Mouse (Mus musculus) midbrain, embryonic 14.5 days (tissue): Measurements from ENCODE around the gene Olfr631. TPM values are rescaled to one million over a fixed set of nuclear protein-coding genes. Genes with fewer than 3 reads are reported as not detected.
"Not testable (repeated sequence)": the region's sequence is repeated elsewhere in the genome, so short reads cannot be mapped to it uniquely, and the experiment has no call there.

ENCODE experiments used
- ATAC-seq: fragments of 200-750 bp; cut with Nextera tagmentation; 2 replicates; pipeline ENCODE4 v1.8.0; 2017; ENCODE audit warnings: moderate number of reproducible peaks, moderate library complexity; ENCODE audit not compliant: low FRiP score, low TSS enrichment
- DNase-seq: peaks from one replicate; pipeline ENCODE4 v3.0.0-alpha.2; 2015
- H3K27ac ChIP-seq: fragments of 300-500 bp; sonication (generic); replicated peaks from 2 replicates; pipeline ENCODE4 v1.5.1; 2014; ENCODE audit warnings: mild to moderate bottlenecking, low read depth, low read length, moderate library complexity
- H3K27me3 ChIP-seq: fragments of 300-500 bp; sonication (generic); 2 replicates; pipeline ENCODE4 v1.6.1; 2014; ENCODE audit warnings: low read length, control low read depth, mixed read lengths; ENCODE audit not compliant: control insufficient read depth, insufficient read depth
- H3K36me3 ChIP-seq: fragments of 300-500 bp; sonication (generic); 2 replicates; pipeline ENCODE4 v1.6.1; 2014; ENCODE audit warnings: low read length, control low read depth; ENCODE audit not compliant: control insufficient read depth, insufficient read depth
- H3K4me1 ChIP-seq: fragments of 300-500 bp; sonication (generic); 2 replicates; pipeline ENCODE4 v1.6.1; 2014; ENCODE audit warnings: mild to moderate bottlenecking, antibody characterized with exemption, low read length, control low read depth; ENCODE audit not compliant: control insufficient read depth, insufficient read depth
- H3K4me2 ChIP-seq: fragments of 300-500 bp; sonication (generic); 2 replicates; pipeline ENCODE4 v1.6.1; 2014; ENCODE audit warnings: mild to moderate bottlenecking, low read length, moderate library complexity
- H3K4me3 ChIP-seq: fragments of 300-500 bp; sonication (generic); replicated peaks from 2 replicates; pipeline ENCODE4 v1.5.1; 2014; ENCODE audit warnings: low read depth, low read length
- H3K9ac ChIP-seq: fragments of 300-500 bp; sonication (generic); replicated peaks from 2 replicates; pipeline ENCODE4 v1.6.1; 2014; ENCODE audit warnings: mild to moderate bottlenecking, low read length, moderate library complexity
- H3K9me3 ChIP-seq: fragments of 300-500 bp; sonication (generic); 2 replicates; pipeline ENCODE4 v1.6.1; 2016; ENCODE audit warnings: low read length, control low read depth, mixed read lengths; ENCODE audit not compliant: control insufficient read depth
- whole genome bisulfite sequencing: fragments of 180-500 bp; shearing (Covaris S2); extraction: QIAGEN DNeasy Blood & Tissue Kit; methylation state at CpG from one replicate; pipeline ENCODE4 v1.1.7; 2014; 5-methylcytosine and 5-hydroxymethylcytosine counted together
- polyA plus RNA-seq: library from polyadenylated mRNA; unstranded; fragments of >200 nt; fragmentation: Nextera tagmentation; extraction: Ambion mirVana; gene quantifications from 2 replicates; pipeline ENCODE4 v1.2.1, GENCODE M21; 2014

Gene Olfr631
- polyA plus RNA-seq, 1 experiment from 2014 or later: not detected

DNA sequence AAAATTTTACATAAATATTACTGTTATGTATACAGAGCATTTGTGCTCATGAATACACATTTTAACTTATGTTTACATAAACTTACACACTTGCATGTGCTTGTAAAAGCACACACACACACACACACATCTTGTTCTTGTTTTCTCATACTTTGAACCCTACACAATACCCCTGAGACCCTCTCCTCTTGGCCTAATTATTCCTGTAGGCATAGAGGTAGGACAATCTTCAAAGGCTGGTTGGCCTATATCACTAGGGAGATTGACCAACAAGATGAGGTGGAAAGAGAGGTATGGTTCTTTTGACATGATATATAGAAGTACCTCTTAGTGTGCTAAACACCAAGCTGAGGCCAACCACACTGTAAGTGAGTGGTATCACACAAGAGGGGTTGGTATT, 15.5 kb downstream of the Olfr631 start, which contains the start of gene Olfr633:
Gene Olfr633 (plus strand): TSS at position 301 of the 400 bp plus-strand sequence.
- ATAC-seq (no peak), DNase-seq (no peak)
- H3K4me2 ChIP-seq: no peak within 1 kb of the TSS
- H3K9ac ChIP-seq: no peak within 1 kb of the TSS
- no peaks in the 10 kb centered on the region for H3K4me1 ChIP-seq
- no peaks in the 10 kb centered on the region for H3K27me3 ChIP-seq
- no peaks in the 10 kb centered on the region for H3K9me3 ChIP-seq
- H3K27ac ChIP-seq: no peak within 1 kb of the TSS
- no peak within 1 kb of the TSS for H3K4me3 ChIP-seq
- no peaks in the 10 kb centered on the region for H3K36me3 ChIP-seq

DNA sequence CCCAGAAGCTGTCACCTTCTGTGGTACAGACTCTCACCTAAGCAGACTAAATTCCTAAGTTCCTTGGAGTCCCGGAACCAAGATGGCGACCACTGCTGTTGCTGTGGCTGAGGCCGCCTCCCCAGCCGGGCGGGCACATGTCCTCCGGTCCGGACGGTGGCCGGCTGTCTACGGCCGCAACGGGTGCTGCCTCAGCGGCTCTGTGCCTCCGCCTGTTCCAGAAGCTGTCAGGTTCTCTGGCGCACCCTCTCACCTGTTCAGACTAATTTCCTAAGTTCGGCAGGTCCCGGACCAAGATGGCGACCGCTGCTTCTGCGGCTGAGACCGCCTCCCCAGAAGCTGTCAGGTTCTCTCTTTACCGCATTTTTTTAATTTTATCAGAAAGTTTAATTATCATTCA, 38.2 kb downstream of the Olfr631 start:
- H3K27ac ChIP-seq, H3K4me2 ChIP-seq, DNase-seq, H3K9me3 ChIP-seq, H3K4me1 ChIP-seq, H3K4me3 ChIP-seq, H3K27me3 ChIP-seq, ATAC-seq, H3K9ac ChIP-seq, H3K36me3 ChIP-seq: not testable (repeated sequence)
- WGBS: 97% methylated on average over 22 of the region's 22 CpGs

DNA sequence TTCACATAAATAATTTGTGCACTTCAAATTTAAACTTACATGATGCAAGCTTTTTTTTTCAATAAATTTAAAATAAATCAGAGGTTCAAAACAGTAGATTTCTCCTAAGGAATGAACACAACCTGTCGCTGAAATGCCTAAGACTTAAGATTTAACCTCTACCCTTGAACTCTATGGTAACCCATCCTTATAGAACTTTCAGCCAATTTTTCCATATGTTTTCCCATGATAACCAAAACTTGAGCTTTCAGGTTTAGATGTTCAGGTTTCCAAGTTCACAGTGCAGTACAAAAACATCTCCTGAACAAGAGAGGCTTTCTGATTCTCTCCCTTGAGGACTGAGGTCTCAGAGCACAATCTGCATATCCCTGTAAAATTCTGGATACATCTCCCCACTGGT, 42.2 kb downstream of the Olfr631 start, which contains the start of gene Olfr635:
Gene Olfr635 (plus strand): TSS at position 301 of the 400 bp plus-strand sequence.
- no peak within 1 kb of the TSS for H3K27ac ChIP-seq
- H3K27me3 ChIP-seq: no peaks in the 10 kb centered on the region
- no peaks in the 10 kb centered on the region for H3K4me1 ChIP-seq
- ATAC-seq (no peak), DNase-seq (no peak)
- H3K9me3 ChIP-seq: no peaks in the 10 kb centered on the region
- WGBS: 73% methylated on average over 1 of the region's 1 CpGs
- no peak within 1 kb of the TSS for H3K4me2 ChIP-seq
- H3K36me3 ChIP-seq: no peaks in the 10 kb centered on the region
- no peak within 1 kb of the TSS for H3K9ac ChIP-seq
- H3K4me3 ChIP-seq: no peak within 1 kb of the TSS

DNA sequence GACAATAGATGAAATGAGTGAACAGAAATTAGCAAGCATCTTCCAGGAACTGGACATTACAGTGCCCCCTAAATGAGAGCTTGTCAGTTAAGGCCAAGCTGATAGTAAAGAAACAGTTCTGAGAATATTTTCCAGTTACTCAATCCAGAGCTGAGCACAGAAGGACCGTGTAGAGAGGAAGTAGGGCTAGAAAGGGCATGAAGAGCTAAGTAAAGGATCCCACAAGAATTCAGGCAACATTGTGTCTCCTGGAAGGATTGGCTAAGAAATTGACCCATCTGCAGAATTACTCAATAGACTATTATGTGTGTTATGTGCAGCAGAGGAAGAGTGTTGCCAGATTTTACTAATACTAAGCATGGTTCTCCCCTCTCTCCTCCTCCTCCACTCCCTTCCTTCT, 43.2 kb downstream of the Olfr631 start:
- no peaks in the 10 kb centered on the region for H3K4me1 ChIP-seq
- H3K27me3 ChIP-seq: no peaks in the 10 kb centered on the region
- no peak for DNase-seq
- H3K9me3 ChIP-seq: no peaks in the 10 kb centered on the region
- ATAC-seq: no peak
- no peak overlapping the region for H3K4me2 ChIP-seq
- WGBS: 69% methylated on average over 1 of the region's 1 CpGs
- H3K4me3 ChIP-seq: no peak overlapping the region
- no peak overlapping the region for H3K9ac ChIP-seq
- H3K36me3 ChIP-seq: no peaks in the 10 kb centered on the region
- no peak overlapping the region for H3K27ac ChIP-seq

Other genes starting within 250 kb of the Olfr631 start
- not detected in 2 replicates for gene Olfr625-ps1, start 246.1 kb upstream of the Olfr631 start, polyA plus RNA-seq
- gene Olfr243, start 214.2 kb upstream of the Olfr631 start, polyA plus RNA-seq: not detected in 2 replicates
- gene Olfr628, start 198.5 kb upstream of the Olfr631 start, polyA plus RNA-seq: not detected in 2 replicates
- gene Olfr629, start 183.9 kb upstream of the Olfr631 start, polyA plus RNA-seq: not detected in 2 replicates
- not detected in 2 replicates for gene Olfr630, start 171.5 kb upstream of the Olfr631 start, polyA plus RNA-seq
- gene Olfr69, start 157.2 kb upstream of the Olfr631 start, polyA plus RNA-seq: not detected in 2 replicates
- gene Olfr68, start 149.1 kb upstream of the Olfr631 start, polyA plus RNA-seq: not detected in 2 replicates
- gene Olfr67, start 137.0 kb upstream of the Olfr631 start, polyA plus RNA-seq: not detected in 2 replicates
- gene Hbb-bt, start 114.8 kb upstream of the Olfr631 start, polyA plus RNA-seq: 856 and 1,369 TPM in 2 replicates
- gene Hbb-bs, start 100.7 kb upstream of the Olfr631 start, polyA plus RNA-seq: 2,393 and 3,364 TPM in 2 replicates
- not detected in 2 replicates for gene Hbb-bh2, start 88.3 kb upstream of the Olfr631 start, polyA plus RNA-seq
- 0.78 and 4.0 TPM in 2 replicates for gene Hbb-bh1, start 85.7 kb upstream of the Olfr631 start, polyA plus RNA-seq
- 175 and 602 TPM in 2 replicates for gene Hbb-y, start 75.6 kb upstream of the Olfr631 start, polyA plus RNA-seq
- gene Olfr66, start 42.6 kb upstream of the Olfr631 start, polyA plus RNA-seq: not detected in 2 replicates
- gene Olfr64, start 34.3 kb upstream of the Olfr631 start, polyA plus RNA-seq: not detected in 2 replicates
- not detected in 2 replicates for gene Olfr65, start 25.3 kb upstream of the Olfr631 start, polyA plus RNA-seq
- not detected in 2 replicates for gene Olfr632, start 5.5 kb downstream of the Olfr631 start, polyA plus RNA-seq
- gene Olfr633, start 15.6 kb downstream of the Olfr631 start, polyA plus RNA-seq: not detected in 2 replicates
- not detected in 2 replicates for gene Olfr635, start 42.3 kb downstream of the Olfr631 start, polyA plus RNA-seq
- gene Olfr638, start 69.9 kb downstream of the Olfr631 start, polyA plus RNA-seq: not detected in 2 replicates
- not detected in 2 replicates for gene Olfr639, start 88.5 kb downstream of the Olfr631 start, polyA plus RNA-seq
- gene Olfr640, start 96.7 kb downstream of the Olfr631 start, polyA plus RNA-seq: not detected in 2 replicates
- gene Olfr641, start 106.6 kb downstream of the Olfr631 start, polyA plus RNA-seq: not detected in 2 replicates
- not detected in 2 replicates for gene Olfr642, start 123.8 kb downstream of the Olfr631 start, polyA plus RNA-seq
- not detected in 2 replicates for gene 4930516K23Rik, start 132.6 kb downstream of the Olfr631 start, polyA plus RNA-seq
- not detected in 2 replicates for gene Olfr644, start 143.0 kb downstream of the Olfr631 start, polyA plus RNA-seq
- gene Olfr645, start 156.6 kb downstream of the Olfr631 start, polyA plus RNA-seq: not detected in 2 replicates
- gene Olfr646, start 176.0 kb downstream of the Olfr631 start, polyA plus RNA-seq: not detected in 2 replicates
- not detected in 2 replicates for gene Ubqln5, start 201.0 kb downstream of the Olfr631 start, polyA plus RNA-seq
- not detected in 2 replicates for gene Olfr643, start 208.6 kb downstream of the Olfr631 start, polyA plus RNA-seq
- not detected in 2 replicates for gene Ubqln3, start 214.5 kb downstream of the Olfr631 start, polyA plus RNA-seq
- not detected in 2 replicates for gene Ubqlnl, start 221.7 kb downstream of the Olfr631 start, polyA plus RNA-seq
- gene Olfm5, start 236.0 kb downstream of the Olfr631 start, polyA plus RNA-seq: not detected in 2 replicates